Mouse (Mus musculus) embryonic fibroblast, embryonic 13.5 days (primary cell): ENCODE results near the gene Mbnl2. TPM values are rescaled to one million over a fixed set of nuclear protein-coding genes. Genes with fewer than 3 reads are reported as not detected.

Source experiments
- H3K27ac ChIP-seq: 2 replicates; pipeline ENCODE4 v1.5.1; 2012; ENCODE audit warnings: low read length, control low read depth, inconsistent platforms; ENCODE audit not compliant: insufficient read depth
- H3K4me1 ChIP-seq: 2 replicates; pipeline ENCODE4 v1.6.1; 2011; ENCODE audit warnings: low read length; ENCODE audit not compliant: control insufficient read depth, insufficient read depth
- H3K4me3 ChIP-seq: 2 replicates; pipeline ENCODE4 v1.5.1; 2011; ENCODE audit warnings: mild to moderate bottlenecking, control low read depth, low read length; ENCODE audit not compliant: insufficient read depth
- CTCF ChIP-seq: IDR thresholded peaks from 2 replicates; pipeline ENCODE4 v1.5.1; 2011; ENCODE audit warnings: mild to moderate bottlenecking, control low read depth, low read length, moderate library complexity, borderline replicate concordance; ENCODE audit not compliant: insufficient read depth
- POLR2A ChIP-seq: IDR thresholded peaks from 2 replicates; pipeline ENCODE4 v1.6.1; 2011; ENCODE audit warnings: low read depth, mild to moderate bottlenecking, control low read depth, low read length, moderate library complexity
- polyA plus RNA-seq: library from polyadenylated mRNA; stranded (reverse); fragments of >200 nt; gene quantifications from 2 replicates; pipeline ENCODE4 v1.2.4, GENCODE M21; 2011; ENCODE audit warnings: low read depth; ENCODE audit not compliant: missing spikeins, insufficient read length

The Mbnl2 gene
- polyA plus RNA-seq, 1 experiment, result 207 TPM

- Histone ChIP-seq H3K27ac (no peak overlapping the region), H3K4me3 (no peak overlapping the region), H3K4me1 (no peaks in the 10 kb centered on the region)
- TF ChIP-seq POLR2A, result no peak
- no peak for TF ChIP-seq CTCF
These were observed 18.0 kb upstream of the Mbnl2 start for GRCm38 (mm10) chr14:120257483-120257882.

- no peaks in the 10 kb centered on the region for H3K4me1 ChIP-seq
- TF ChIP-seq CTCF, result no peak
- no peak for TF ChIP-seq POLR2A
These were observed 16.0 kb upstream of the Mbnl2 start for GRCm38 (mm10) chr14:120259426-120259825.

GRCm38 (mm10) chr14:120261606-120262005 lies 13.9 kb upstream of the Mbnl2 start:
- Histone ChIP-seq H3K4me1 (no peaks in the 10 kb centered on the region), H3K4me3 (no peak overlapping the region), H3K27ac (no peak overlapping the region)
- TF ChIP-seq POLR2A, result no peak
- TF ChIP-seq CTCF, result no peak

More at GRCm38 (mm10) chr14:120259426-120259825, 16.0 kb upstream of the Mbnl2 start:
- Histone ChIP-seq H3K4me3 (no peak overlapping the region), H3K27ac (no peak overlapping the region)

- no peak overlapping the region for H3K27ac ChIP-seq
- H3K4me1 ChIP-seq, result no peaks in the 10 kb centered on the region
- no peak overlapping the region for H3K4me3 ChIP-seq
- TF ChIP-seq CTCF (no peak), POLR2A (no peak)
These were observed 12.6 kb upstream of the Mbnl2 start for GRCm38 (mm10) chr14:120262660-120263379.

- TF ChIP-seq CTCF (no peak), POLR2A (no peak)
- no peak overlapping the region for H3K4me3 ChIP-seq
- no peaks in the 10 kb centered on the region for H3K4me1 ChIP-seq
- H3K27ac ChIP-seq, result no peak overlapping the region
These were observed 11.9 kb upstream of the Mbnl2 start for GRCm38 (mm10) chr14:120263380-120264135.

- no peak overlapping the region for H3K27ac ChIP-seq
- 0 out of 2 replicates have a peak, but pooled peaks cover 4% of the 10 kb centered on the region for H3K4me1 ChIP-seq
- no peak for TF ChIP-seq CTCF
- TF ChIP-seq POLR2A, result no peak
- H3K4me3 ChIP-seq, result no peak overlapping the region
These were observed 9.6 kb upstream of the Mbnl2 start for GRCm38 (mm10) chr14:120265886-120266285.

- Histone ChIP-seq H3K4me3 (no peak overlapping the region), H3K4me1 (0 out of 2 replicates have a peak, but pooled peaks cover 4% of the 10 kb centered on the region), H3K27ac (no peak overlapping the region)
- TF ChIP-seq CTCF (no peak), POLR2A (no peak)
These were observed 8.3 kb upstream of the Mbnl2 start for GRCm38 (mm10) chr14:120267130-120267529.

- Histone ChIP-seq H3K4me1 (0 out of 2 replicates have a peak, but pooled peaks cover 4% of the 10 kb centered on the region), H3K4me3 (no peak overlapping the region), H3K27ac (no peak overlapping the region)
- no peak for TF ChIP-seq POLR2A
- no peak for TF ChIP-seq CTCF
These were observed 5.4 kb upstream of the Mbnl2 start for GRCm38 (mm10) chr14:120270031-120270430.

GRCm38 (mm10) chr14:120270633-120271032 lies 4.8 kb upstream of the Mbnl2 start:
- Histone ChIP-seq H3K4me1 (0 out of 2 replicates have a peak, but pooled peaks cover 4% of the 10 kb centered on the region), H3K27ac (no peak overlapping the region), H3K4me3 (no peak overlapping the region)
- TF ChIP-seq POLR2A (no peak), CTCF (no peak)

GRCm38 (mm10) chr14:120271096-120271495 lies 4.4 kb upstream of the Mbnl2 start:
- H3K27ac ChIP-seq, result no peak overlapping the region
- H3K4me1 ChIP-seq, result 0 out of 2 replicates have a peak, but pooled peaks cover 4% of the 10 kb centered on the region
- no peak overlapping the region for H3K4me3 ChIP-seq
- no peak for TF ChIP-seq POLR2A
- no peak for TF ChIP-seq CTCF
